Mouse (Mus musculus) T-helper 2 cell (primary cell): ENCODE data around the gene Sncb.
"Not testable (repeated sequence)": the region's sequence is repeated elsewhere in the genome, so short reads cannot be mapped to it uniquely, and the experiment has no call there.

Source experiments
- in situ Hi-C: fragments of 300-600 bp; cut with MboI, MseI; formaldehyde crosslinking; loops from one replicate; pipeline ENCODE4 v1.15.1; 2025; ENCODE audit warnings: high pct_unique_total_duplicates

Gene Sncb

GRCm38 (mm10) chr13:54766192-54766768 is at the start of gene Sncb:
TSS of gene Sncb (minus strand) at chr13:54766595.
- in situ Hi-C loops, result no loop called here

- in situ Hi-C loops, result no loop called here
These were observed 47.0 kb upstream of the Sncb start for GRCm38 (mm10) chr13:54813381-54813780.

- in situ Hi-C loops, result no loop called here
These were observed 45.1 kb upstream of the Sncb start for GRCm38 (mm10) chr13:54811476-54811875.

GRCm38 (mm10) chr13:54808067-54808466 is 41.7 kb upstream of the Sncb start:
- in situ Hi-C loops, result loop anchor here (5.0 to 10.0 kb wide), 2 partner anchors 269 to 367 kb away; no protein-coding TSS in a partner anchor

GRCm38 (mm10) chr13:54806434-54806976 is 40.1 kb upstream of the Sncb start:
- in situ Hi-C loops, result loop anchor here (5.0 to 10.0 kb wide), 2 partner anchors 271 to 368 kb away; no protein-coding TSS in a partner anchor

GRCm38 (mm10) chr13:54805134-54805838 is 38.9 kb upstream of the Sncb start:
- in situ Hi-C loops, result loop anchor here (5.0 to 10.0 kb wide), 2 partner anchors 272 to 370 kb away; no protein-coding TSS in a partner anchor

GRCm38 (mm10) chr13:54803010-54803409 is 36.6 kb upstream of the Sncb start:
- in situ Hi-C loops, result loop anchor here (10.0 kb wide), 1 partner anchor 372 kb away; no protein-coding TSS in a partner anchor

- in situ Hi-C loops, result loop anchor here (10.0 kb wide), 1 partner anchor 375 kb away; no protein-coding TSS in a partner anchor
These were observed 33.8 kb upstream of the Sncb start for GRCm38 (mm10) chr13:54800206-54800605.

- in situ Hi-C loops, result loop anchor here (10.0 kb wide), 1 partner anchor 375 kb away; no protein-coding TSS in a partner anchor
These were observed 33.3 kb upstream of the Sncb start for GRCm38 (mm10) chr13:54799701-54800100.

- in situ Hi-C loops, result no loop called here
These were observed 32.3 kb upstream of the Sncb start for GRCm38 (mm10) chr13:54798740-54799139.

- in situ Hi-C loops, result no loop called here
These were observed 31.7 kb upstream of the Sncb start for GRCm38 (mm10) chr13:54797861-54798643.

- in situ Hi-C loops, result no loop called here
These were observed 31.0 kb upstream of the Sncb start for GRCm38 (mm10) chr13:54797356-54797755.

GRCm38 (mm10) chr13:54794843-54795242 is 28.4 kb upstream of the Sncb start:
- in situ Hi-C loops, result no loop called here

- in situ Hi-C loops, result no loop called here
These were observed 27.7 kb upstream of the Sncb start for GRCm38 (mm10) chr13:54794002-54794577.

GRCm38 (mm10) chr13:54792259-54793230 is 26.1 kb upstream of the Sncb start:
- in situ Hi-C loops, result no loop called here

GRCm38 (mm10) chr13:54789561-54790397 is 23.4 kb upstream of the Sncb start:
- in situ Hi-C loops, result no loop called here

- in situ Hi-C loops, result no loop called here
These were observed 22.6 kb upstream of the Sncb start, which contains the start of gene Tspan17 for GRCm38 (mm10) chr13:54788740-54789560. TSS of gene Tspan17 (plus strand) at chr13:54789377.

- in situ Hi-C loops, result not testable (repeated sequence)
These were observed 21.2 kb upstream of the Sncb start for GRCm38 (mm10) chr13:54787591-54787990.
